Mouse (Mus musculus) lung, embryonic 14.5 days (tissue): Measurements from ENCODE around the gene Ncam1. TPM values are rescaled to one million over a fixed set of nuclear protein-coding genes. Genes with fewer than 3 reads are reported as not detected.

ENCODE experiments used
- ATAC-seq: fragments of 200-750 bp; cut with Nextera tagmentation; 2 replicates; pipeline ENCODE4 v1.8.0; 2017; ENCODE audit warnings: mild to moderate bottlenecking, moderate TSS enrichment, moderate library complexity; ENCODE audit not compliant: insufficient read depth
- DNase-seq: peaks from one replicate; pipeline ENCODE4 v3.0.0-alpha.2; 2015
- H3K27ac ChIP-seq: fragments of 300-500 bp; sonication (generic); 2 replicates; pipeline ENCODE4 v1.5.1; 2014; ENCODE audit warnings: low read depth, mild to moderate bottlenecking, moderate library complexity
- H3K27me3 ChIP-seq: fragments of 300-500 bp; sonication (generic); 2 replicates; pipeline ENCODE4 v1.6.1; 2014; ENCODE audit warnings: low read length, control low read depth; ENCODE audit not compliant: insufficient read depth
- H3K36me3 ChIP-seq: fragments of 300-500 bp; sonication (generic); 2 replicates; pipeline ENCODE4 v1.6.1; 2014; ENCODE audit warnings: control low read depth; ENCODE audit not compliant: insufficient read depth
- H3K4me1 ChIP-seq: fragments of 300-500 bp; sonication (generic); 2 replicates; pipeline ENCODE4 v1.6.1; 2014; ENCODE audit warnings: antibody characterized with exemption, control low read depth; ENCODE audit not compliant: insufficient read depth
- H3K4me2 ChIP-seq: fragments of 300-500 bp; sonication (generic); 2 replicates; pipeline ENCODE4 v1.6.1; 2014; ENCODE audit warnings: mild to moderate bottlenecking
- H3K4me3 ChIP-seq: fragments of 300-500 bp; sonication (generic); 2 replicates; pipeline ENCODE4 v1.5.1; 2014; ENCODE audit warnings: low read depth, low read length
- H3K9ac ChIP-seq: fragments of 300-500 bp; sonication (generic); 2 replicates; pipeline ENCODE4 v1.6.1; 2014
- H3K9me3 ChIP-seq: fragments of 300-500 bp; sonication (generic); 2 replicates; pipeline ENCODE4 v1.6.1; 2016; ENCODE audit warnings: low read depth, low read length, control low read depth
- CTCF ChIP-seq: IDR thresholded peaks from 2 replicates; pipeline ENCODE4 v1.5.1; 2016; ENCODE audit warnings: antibody characterized with exemption, low read depth
- WGBS: fragments of 180-500 bp; shearing (Covaris S2); extraction: QIAGEN DNeasy Blood & Tissue Kit; methylation state at CpG from one replicate; pipeline ENCODE4 v1.1.7; 2014; 5-methylcytosine and 5-hydroxymethylcytosine counted together
- polyA plus RNA-seq: library from polyadenylated mRNA; unstranded; fragments of >200 nt; fragmentation: Nextera tagmentation; extraction: Ambion mirVana; gene quantifications from 2 replicates; pipeline ENCODE4 v1.2.1, GENCODE M21; 2014

Ncam1 gene
- polyA plus RNA-seq, 1 experiment from 2014 or later, result 19.6 TPM

DNA sequence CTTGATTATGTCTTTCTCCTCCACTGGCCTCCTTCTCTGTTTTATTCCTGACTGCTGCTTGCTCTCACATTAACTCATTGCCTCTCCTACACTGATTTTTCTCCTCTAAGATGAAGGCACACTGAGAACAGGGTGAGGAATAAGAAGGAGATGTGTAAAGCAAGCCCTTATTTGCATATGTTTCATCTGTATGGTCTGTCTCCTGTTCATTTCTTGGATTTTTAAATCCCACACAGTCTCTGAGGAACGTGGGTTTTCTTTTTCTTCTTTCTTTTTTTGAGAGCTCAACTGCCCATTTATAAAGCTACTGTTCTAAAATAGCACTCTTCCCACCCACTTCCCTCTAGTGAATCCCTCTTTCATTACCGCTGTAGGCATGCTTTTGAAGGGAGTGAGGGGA, 206.7 kb downstream of the Ncam1 start:
- H3K36me3 ChIP-seq, result no peaks in the 10 kb centered on the region
- no peak overlapping the region for H3K27ac ChIP-seq
- DNase-seq (no peak), ATAC-seq (no peak)
- H3K9me3 ChIP-seq, result no peaks in the 10 kb centered on the region
- H3K9ac ChIP-seq, result no peak overlapping the region
- H3K4me1 ChIP-seq, result peaks cover 13% of the 10 kb centered on the region
- H3K4me2 ChIP-seq, result no peak overlapping the region
- H3K27me3 ChIP-seq, result no peaks in the 10 kb centered on the region
- no peak for TF ChIP-seq CTCF
- 55% methylated on average over 2 of the region's 2 CpGs for WGBS
- H3K4me3 ChIP-seq, result no peak overlapping the region

DNA sequence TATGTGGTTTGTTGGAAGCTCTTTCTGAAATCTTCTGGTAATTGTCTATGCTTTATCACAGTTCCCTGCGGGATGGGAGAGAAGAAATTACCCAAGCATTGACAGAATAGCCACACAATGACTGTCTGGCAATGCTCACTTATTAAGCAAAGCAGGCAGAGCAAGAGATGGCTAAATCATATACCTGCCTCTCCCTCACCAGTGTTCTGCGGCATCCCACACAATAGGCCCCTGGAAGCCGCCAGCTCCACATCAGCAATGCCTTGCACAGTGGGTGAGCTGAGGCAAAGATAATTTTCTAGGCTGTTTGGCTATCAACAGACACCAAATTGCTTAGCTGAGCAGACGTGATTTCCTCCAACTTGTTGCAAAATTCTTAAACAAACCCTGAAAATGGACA, 208.5 kb downstream of the Ncam1 start:
- Histone ChIP-seq H3K36me3 (no peaks in the 10 kb centered on the region), H3K4me3 (no peak overlapping the region), H3K4me2 (no peak overlapping the region), H3K9ac (no peak overlapping the region), H3K27ac (no peak overlapping the region), H3K27me3 (no peaks in the 10 kb centered on the region), H3K4me1 (peaks cover 13% of the 10 kb centered on the region), H3K9me3 (no peaks in the 10 kb centered on the region)
- TF ChIP-seq CTCF, result no peak
- no peak for ATAC-seq
- WGBS, result 61% methylated on average over 4 of the region's 4 CpGs
- DNase-seq, result peak; percentile 3

DNA sequence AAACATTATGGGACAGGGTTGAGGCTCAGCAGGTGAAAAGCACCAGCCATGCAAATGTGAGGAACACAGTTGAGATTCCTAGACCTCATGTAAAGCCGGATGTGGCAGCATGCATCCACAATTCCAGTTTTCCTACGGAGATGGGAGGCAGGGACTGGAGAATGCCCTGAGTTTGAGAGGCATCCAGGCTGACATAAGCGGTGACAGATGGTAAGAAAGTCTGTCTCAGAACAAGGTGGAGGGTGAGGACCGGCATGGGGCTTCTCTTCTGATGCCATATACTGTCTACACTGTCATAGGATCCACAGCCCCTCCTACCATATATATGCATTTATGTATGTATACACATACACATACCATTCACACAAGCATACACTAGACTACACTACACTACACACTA, 221.6 kb downstream of the Ncam1 start:
- H3K9me3 ChIP-seq, result no peaks in the 10 kb centered on the region
- H3K27ac ChIP-seq, result no peak overlapping the region
- no peak for TF ChIP-seq CTCF
- 0 out of 2 replicates have a peak, but pooled peaks cover 3% of the 10 kb centered on the region for H3K4me1 ChIP-seq
- no peak overlapping the region for H3K9ac ChIP-seq
- no peak for ATAC-seq
- WGBS, result 94% methylated on average over 4 of the region's 4 CpGs
- no peak overlapping the region for H3K4me3 ChIP-seq
- no peak overlapping the region for H3K4me2 ChIP-seq
- H3K36me3 ChIP-seq, result no peaks in the 10 kb centered on the region
- DNase-seq, result no peak
- no peaks in the 10 kb centered on the region for H3K27me3 ChIP-seq

DNA sequence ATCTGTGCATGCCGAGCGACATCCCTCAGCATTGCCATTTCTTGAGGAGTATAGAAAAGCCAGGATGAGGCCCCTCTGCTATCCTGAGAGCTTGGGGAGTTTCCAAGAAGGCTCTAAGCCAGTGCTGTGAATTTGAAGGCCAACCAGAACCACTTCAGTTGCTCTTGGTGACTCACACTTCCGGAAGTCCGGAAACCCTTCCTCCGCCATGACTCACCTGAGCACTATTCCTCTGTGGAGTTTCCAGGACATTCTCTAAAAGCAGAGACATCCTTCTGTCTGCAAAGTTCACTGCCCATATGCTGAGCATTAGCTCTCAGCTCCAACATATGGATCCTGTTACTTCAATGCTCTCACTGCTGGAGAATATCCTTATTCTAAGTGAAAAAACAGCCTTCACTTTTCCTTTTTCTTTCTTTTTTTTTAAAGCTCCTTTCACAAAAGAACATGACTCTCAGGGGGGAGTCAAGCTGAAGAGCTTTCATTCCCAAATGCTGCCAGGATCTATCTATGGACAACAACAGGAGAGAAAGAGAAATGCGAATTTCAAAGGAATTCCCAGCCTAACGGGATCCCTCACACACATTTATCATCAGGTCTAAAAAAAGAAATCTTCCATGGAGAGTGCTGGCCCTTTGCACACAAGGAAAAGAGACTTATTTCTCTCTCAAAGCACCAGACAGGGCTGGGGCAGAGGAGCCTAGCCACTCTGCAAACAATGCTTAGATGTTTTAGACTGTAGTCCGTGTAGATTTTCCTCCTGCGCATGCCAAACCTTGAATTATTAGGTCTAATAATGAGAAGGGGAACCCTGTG, 226.8 kb downstream of the Ncam1 start:
- no peak for TF ChIP-seq CTCF
- Histone ChIP-seq H3K9ac (no peak overlapping the region), H3K9me3 (no peaks in the 10 kb centered on the region), H3K4me1 (peaks cover 15% of the 10 kb centered on the region; the same call in 1 of the 2 replicates), H3K27me3 (no peaks in the 10 kb centered on the region), H3K36me3 (no peaks in the 10 kb centered on the region), H3K4me2 (no peak overlapping the region), H3K4me3 (no peak overlapping the region), H3K27ac (peak overlapping the region; percentile 63)
- WGBS, result 39% methylated on average over 9 of the region's 9 CpGs
- peak; percentile 68 for DNase-seq
- ATAC-seq, result peak; percentile 69; the same call in 1 of the 2 replicates

DNA sequence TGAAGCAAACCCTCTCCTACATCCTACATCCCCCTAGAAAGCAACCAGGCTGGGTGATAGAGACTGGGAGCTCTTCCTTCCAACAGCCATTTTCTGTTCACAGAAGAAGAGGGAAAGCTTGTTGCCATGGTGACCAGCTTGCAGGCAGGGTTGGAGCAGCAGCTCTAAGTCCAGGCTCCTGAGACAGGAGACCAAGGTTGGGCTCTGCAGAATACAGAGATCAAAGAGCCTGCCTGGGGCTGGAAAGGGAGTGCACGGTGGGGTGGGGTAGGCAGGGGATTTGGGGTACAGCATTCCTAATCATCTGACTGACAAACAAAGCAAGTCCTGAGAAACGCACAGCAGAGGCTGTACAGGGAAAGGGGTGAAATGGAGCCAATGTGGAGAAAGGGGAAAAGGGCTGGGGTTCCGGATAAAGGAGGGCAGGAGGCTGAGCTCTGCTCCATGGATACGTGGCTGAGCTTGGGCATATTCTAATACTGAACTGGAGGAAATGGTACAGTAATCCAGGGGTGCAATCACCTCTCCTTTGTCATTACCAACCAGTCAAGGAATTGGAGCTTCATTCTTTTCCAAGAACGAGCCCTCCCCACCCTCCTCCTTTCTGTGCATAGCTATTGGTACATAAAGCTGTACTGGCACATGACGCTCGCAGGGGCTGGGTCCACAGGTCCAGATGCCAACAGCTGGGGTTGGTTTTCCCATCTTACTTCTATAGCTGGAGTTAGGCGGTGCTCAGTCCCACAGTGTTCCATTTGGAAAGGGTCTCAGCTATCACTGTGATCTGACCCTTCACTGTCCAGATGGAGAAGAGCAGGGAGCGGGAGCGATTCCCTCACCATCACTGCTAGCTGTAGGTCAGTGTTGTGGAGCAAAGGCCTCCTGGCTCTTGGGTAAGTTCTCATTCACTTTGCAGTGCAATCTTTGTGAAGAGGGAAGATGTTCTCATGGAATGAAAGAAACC, 227.7 kb downstream of the Ncam1 start:
- WGBS, result 45% methylated on average over 10 of the region's 10 CpGs
- peak; percentile 73 for DNase-seq
- Histone ChIP-seq H3K4me2 (0 out of 2 replicates have a peak overlapping the region, but pooled peaks have one; percentile 4), H3K9ac (no peak overlapping the region), H3K9me3 (no peaks in the 10 kb centered on the region), H3K27me3 (no peaks in the 10 kb centered on the region), H3K4me3 (no peak overlapping the region), H3K27ac (peak overlapping the region; percentile 63), H3K36me3 (no peaks in the 10 kb centered on the region), H3K4me1 (peaks cover 15% of the 10 kb centered on the region; the same call in 1 of the 2 replicates)
- no peak for TF ChIP-seq CTCF
- peak; percentile 54; the same call in 1 of the 2 replicates for ATAC-seq

DNA sequence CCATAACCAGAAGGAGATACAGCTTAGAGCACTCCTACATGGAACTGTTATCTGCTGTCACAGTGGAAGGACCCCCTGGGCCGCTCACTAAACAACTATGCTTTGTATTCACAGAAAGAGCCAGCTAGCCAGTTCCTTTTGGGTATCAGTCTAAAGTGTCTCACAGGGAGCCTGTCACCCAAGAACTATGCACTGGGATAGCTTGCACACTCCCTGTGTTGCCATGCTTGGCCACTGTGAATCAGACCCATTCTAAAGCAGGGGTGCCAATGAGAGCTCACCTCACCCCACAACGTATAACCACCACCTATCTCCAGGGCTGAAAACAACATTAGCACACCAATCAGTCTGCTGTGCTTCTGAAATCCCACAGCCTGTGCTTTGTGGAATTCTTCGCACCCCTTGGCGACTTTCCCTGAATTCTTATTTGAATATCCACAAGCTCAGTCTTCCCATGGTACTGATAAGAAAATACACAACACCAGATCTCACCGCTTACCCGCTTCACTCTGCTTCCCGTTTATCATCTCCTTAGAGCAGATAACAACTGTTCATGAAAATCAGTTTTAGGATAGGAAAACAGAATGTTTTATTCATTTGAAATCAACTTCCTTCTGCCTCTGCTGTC, 228.6 kb downstream of the Ncam1 start:
- Histone ChIP-seq H3K4me1 (peaks cover 15% of the 10 kb centered on the region; the same call in 1 of the 2 replicates), H3K4me2 (no peak overlapping the region), H3K4me3 (no peak overlapping the region), H3K27me3 (no peaks in the 10 kb centered on the region), H3K27ac (no peak overlapping the region), H3K9me3 (no peaks in the 10 kb centered on the region), H3K9ac (no peak overlapping the region), H3K36me3 (no peaks in the 10 kb centered on the region)
- ATAC-seq, result no peak
- DNase-seq, result peak; percentile 31
- WGBS, result 30% methylated on average over 7 of the region's 7 CpGs
- TF ChIP-seq CTCF, result no peak
